Mouse (Mus musculus) right cerebral cortex, postnatal 14 days (tissue): ENCODE measurements around the gene Stk11.

Experiments
- DNase-seq: peaks from one replicate; pipeline ENCODE4 v3.0.0; 2022

Stk11 gene

GRCm38 (mm10) chr10:80172527-80173292 lies 57.1 kb downstream of the Stk11 start, which contains the start of gene 1600002K03Rik:
Gene 1600002K03Rik (plus strand): TSS chr10:80172944.
- peak; percentile 84 for DNase-seq

GRCm38 (mm10) chr10:80173358-80173757 lies 57.8 kb downstream of the Stk11 start:
- peak; percentile 23 for DNase-seq

- DNase-seq = no peak
Observed at GRCm38 (mm10) chr10:80173955-80174640, 58.5 kb downstream of the Stk11 start.

GRCm38 (mm10) chr10:80174705-80175104 lies 59.1 kb downstream of the Stk11 start:
- DNase-seq = peak; percentile 40

GRCm38 (mm10) chr10:80175536-80176269 lies 60.1 kb downstream of the Stk11 start:
- DNase-seq = peak; percentile 24

- no peak for DNase-seq
Observed at GRCm38 (mm10) chr10:80176270-80176834, 60.7 kb downstream of the Stk11 start.

GRCm38 (mm10) chr10:80177441-80178279 lies 62.1 kb downstream of the Stk11 start:
- no peak for DNase-seq

GRCm38 (mm10) chr10:80179068-80180051 lies 63.8 kb downstream of the Stk11 start, which contains the start of gene Efna2:
Gene Efna2 (plus strand): TSS chr10:80179482.
- DNase-seq = peak; percentile 65
